Mouse (Mus musculus) C2C12 (cell line): ENCODE data around the gene Tom1l2. TPM values are rescaled to one million over a fixed set of nuclear protein-coding genes. Genes with fewer than 3 reads are reported as not detected.

Experiments
- H3K27me3 ChIP-seq: one replicate; pipeline ENCODE4 v1.6.1; 2011; ENCODE audit not compliant: control insufficient read depth, insufficient read depth, insufficient read length
- H3K36me3 ChIP-seq: one replicate; pipeline ENCODE4 v1.6.1; 2011; ENCODE audit not compliant: control insufficient read depth, insufficient read depth
- H3K4me3 ChIP-seq: one replicate; pipeline ENCODE4 v1.5.1; 2011; ENCODE audit warnings: mild to moderate bottlenecking, control low read depth; ENCODE audit not compliant: poor library complexity, insufficient read depth, severe bottlenecking
- H3K79me2 ChIP-seq: one replicate; pipeline ENCODE4 v1.6.1; 2011; ENCODE audit not compliant: control insufficient read depth, insufficient read depth
- H3K79me3 ChIP-seq: one replicate; pipeline ENCODE4 v1.6.1; 2011; ENCODE audit warnings: low read depth, control low read depth
- H3ac ChIP-seq: one replicate; pipeline ENCODE3; 2011; ENCODE audit warnings: low read depth; ENCODE audit not compliant: control insufficient read depth, insufficient read length
- CEBPB ChIP-seq: IDR thresholded peaks from one replicate; pipeline ENCODE4 v1.6.1; 2011; ENCODE audit warnings: low read depth, mild to moderate bottlenecking, control low read depth, moderate library complexity
- CTCF ChIP-seq: IDR thresholded peaks from one replicate; pipeline ENCODE4 v1.5.1; 2011; ENCODE audit not compliant: control insufficient read depth, insufficient read depth, insufficient read length
- FOSL1 ChIP-seq: IDR thresholded peaks from one replicate; pipeline ENCODE4 v1.8.0; 2011; ENCODE audit warnings: mild to moderate bottlenecking, low read length; ENCODE audit not compliant: poor library complexity, insufficient read depth, severe bottlenecking
- MAX ChIP-seq: IDR thresholded peaks from one replicate; pipeline ENCODE4 v1.6.1; 2011; ENCODE audit warnings: mild to moderate bottlenecking, control low read depth
- MYOD1 ChIP-seq: IDR thresholded peaks from one replicate; pipeline ENCODE4 v1.6.1; 2011; ENCODE audit warnings: low read depth; ENCODE audit not compliant: control insufficient read depth, insufficient read length
- MYOG ChIP-seq: IDR thresholded peaks from one replicate; pipeline ENCODE4 v1.6.1; 2011; ENCODE audit not compliant: control insufficient read depth, insufficient read length; ENCODE audit errors: extremely low read depth
- USF1 ChIP-seq: IDR thresholded peaks from one replicate; pipeline ENCODE4 v1.6.1; 2011; ENCODE audit warnings: low read depth, mild to moderate bottlenecking, control low read depth, moderate library complexity
- polyA plus RNA-seq: library from polyadenylated mRNA; unstranded; fragments of >200 nt; fragmentation: generic; extraction: Trizol; gene quantifications from one replicate; pipeline ENCODE4 v1.2.1, GENCODE M21; 2012; ENCODE audit warnings: missing spikeins

Gene Tom1l2
- polyA plus RNA-seq, 1 experiment = 17.1 TPM

DNA sequence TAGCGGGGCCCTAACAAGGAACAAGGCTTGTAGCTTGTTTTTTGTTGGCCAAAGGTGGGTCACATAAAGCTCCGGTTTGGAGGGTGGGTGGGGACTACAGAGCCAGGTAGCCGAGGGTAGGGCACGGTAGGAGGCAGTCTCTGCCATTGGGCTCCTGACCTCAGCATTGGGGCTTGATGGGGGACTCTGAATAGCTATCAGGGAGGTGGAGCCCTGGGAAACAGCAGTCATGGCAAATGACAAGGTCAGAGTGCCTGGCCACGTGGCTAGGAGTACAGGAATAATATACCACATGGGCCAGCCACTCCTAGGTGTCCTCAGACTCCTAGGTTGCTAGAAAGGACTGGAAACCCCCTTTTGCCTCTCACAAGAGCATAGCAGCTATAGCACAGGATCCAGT is 156.4 kb downstream of the Tom1l2 start:
- H3K79me2 ChIP-seq = no peaks in the 10 kb centered on the region
- TF ChIP-seq USF1 (no peak), CEBPB (no peak), MAX (no peak), MYOD1 (no peak), MYOG (no peak), FOSL1 (no peak), CTCF (no peak)
- H3K4me3 ChIP-seq = no peak overlapping the region
- H3ac ChIP-seq = no peak overlapping the region
- H3K79me3 ChIP-seq = no peaks in the 10 kb centered on the region
- H3K27me3 ChIP-seq = no peaks in the 10 kb centered on the region
- peaks cover 37% of the 10 kb centered on the region for H3K36me3 ChIP-seq

DNA sequence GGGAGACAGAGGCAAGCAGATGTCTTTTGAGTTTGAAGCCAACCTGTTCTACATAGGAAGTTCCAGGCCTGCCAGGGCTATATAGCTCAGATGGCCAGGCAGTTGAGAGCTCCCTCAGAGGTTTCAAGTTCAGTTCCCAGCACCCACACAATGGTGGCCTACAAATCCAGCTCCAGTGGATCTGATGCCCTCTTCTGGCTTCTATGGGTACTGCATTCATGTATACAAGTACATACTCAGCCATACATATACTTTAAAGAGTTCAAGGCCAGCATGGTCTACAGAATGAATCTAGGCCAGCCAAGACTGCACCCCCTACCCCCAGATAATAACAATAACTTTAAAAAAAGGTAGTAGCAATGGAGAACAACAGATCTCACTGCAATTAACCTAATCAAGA is 157.6 kb downstream of the Tom1l2 start:
- Histone ChIP-seq H3K79me2 (no peaks in the 10 kb centered on the region), H3K79me3 (no peaks in the 10 kb centered on the region), H3K36me3 (peaks cover 30% of the 10 kb centered on the region), H3ac (no peak overlapping the region), H3K27me3 (no peaks in the 10 kb centered on the region), H3K4me3 (no peak overlapping the region)
- TF ChIP-seq MYOD1 (no peak), CTCF (no peak), FOSL1 (no peak), USF1 (no peak), CEBPB (no peak), MYOG (no peak), MAX (no peak)

DNA sequence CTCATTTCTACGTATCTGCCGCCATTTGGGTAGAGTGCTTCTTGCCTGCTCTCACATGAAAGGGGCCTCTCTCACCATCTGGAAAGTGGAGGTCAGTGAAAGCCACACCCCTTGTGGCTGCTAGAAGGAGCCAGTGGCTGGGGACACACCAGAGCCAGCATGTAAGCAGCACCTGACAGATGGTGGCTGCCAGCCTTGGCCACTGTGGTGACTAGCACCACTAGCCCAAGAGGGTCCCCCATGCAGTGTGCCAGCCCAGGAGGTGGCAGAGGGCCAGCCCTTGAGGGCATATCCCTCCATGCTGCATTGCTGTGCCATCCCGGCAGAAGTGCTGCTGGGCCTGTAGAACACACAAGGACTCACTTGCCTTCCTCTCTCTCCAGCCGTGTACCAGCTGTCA is 159.1 kb downstream of the Tom1l2 start:
- H3ac ChIP-seq = no peak overlapping the region
- H3K27me3 ChIP-seq = no peaks in the 10 kb centered on the region
- no peaks in the 10 kb centered on the region for H3K79me3 ChIP-seq
- H3K36me3 ChIP-seq = peaks cover 24% of the 10 kb centered on the region
- no peaks in the 10 kb centered on the region for H3K79me2 ChIP-seq
- H3K4me3 ChIP-seq = no peak overlapping the region
- TF ChIP-seq CTCF (no peak), FOSL1 (no peak), MYOD1 (no peak), USF1 (no peak), MYOG (no peak), MAX (no peak), CEBPB (no peak)

DNA sequence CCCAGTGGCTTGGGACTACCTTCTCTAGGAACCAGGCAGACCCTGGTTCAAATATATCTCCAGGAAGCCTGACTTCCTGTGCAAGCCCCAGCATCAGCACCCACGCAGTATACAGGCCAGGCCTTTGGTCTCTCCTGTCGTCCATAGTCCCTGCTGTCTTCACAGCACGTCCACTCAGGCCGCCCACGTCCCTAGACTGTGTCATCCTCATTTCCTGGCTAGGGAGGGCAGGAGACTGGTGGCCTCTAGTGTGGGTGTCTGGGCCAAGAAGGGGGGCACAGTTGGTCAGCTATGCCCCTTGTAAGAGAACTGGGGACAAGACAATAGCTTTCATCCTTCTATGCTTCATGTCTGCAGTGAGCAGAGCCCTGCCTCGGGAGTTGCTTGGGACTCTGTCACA is 160.2 kb downstream of the Tom1l2 start:
- Histone ChIP-seq H3K27me3 (no peaks in the 10 kb centered on the region), H3K36me3 (peaks cover 15% of the 10 kb centered on the region), H3K4me3 (no peak overlapping the region), H3ac (no peak overlapping the region), H3K79me2 (no peaks in the 10 kb centered on the region), H3K79me3 (no peaks in the 10 kb centered on the region)
- TF ChIP-seq MYOG (no peak), USF1 (no peak), CEBPB (no peak), MYOD1 (no peak), MAX (no peak), FOSL1 (no peak), CTCF (no peak)

DNA sequence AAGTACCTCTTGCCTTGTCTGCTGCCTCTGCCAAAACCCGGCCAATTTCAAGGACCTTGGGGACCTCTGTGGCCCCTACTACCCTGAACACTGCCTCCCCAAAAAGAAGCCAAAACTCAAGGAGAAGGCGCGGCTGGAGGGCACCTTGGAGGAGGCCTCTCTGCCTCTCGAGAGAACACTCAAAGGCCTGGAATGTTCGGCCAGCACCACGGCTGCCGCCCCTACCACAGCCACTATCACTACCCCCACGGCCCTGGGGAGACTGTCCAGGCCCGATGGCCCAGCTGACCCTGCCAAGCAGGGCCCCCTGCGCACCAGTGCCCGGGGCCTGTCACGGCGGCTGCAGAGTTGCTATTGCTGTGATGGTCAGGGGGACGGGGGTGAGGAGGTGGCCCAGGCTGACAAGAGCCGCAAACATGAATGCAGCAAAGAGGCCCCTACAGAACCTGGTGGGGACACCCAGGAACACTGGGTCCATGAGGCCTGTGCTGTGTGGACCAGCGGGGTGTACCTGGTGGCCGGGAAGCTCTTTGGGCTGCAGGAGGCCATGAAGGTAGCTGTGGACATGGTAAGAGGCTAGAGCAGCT is 162.6 kb downstream of the Tom1l2 start:
- H3K79me3 ChIP-seq = no peaks in the 10 kb centered on the region
- H3K79me2 ChIP-seq = no peaks in the 10 kb centered on the region
- H3ac ChIP-seq = no peak overlapping the region
- TF ChIP-seq MYOG = no peak
- no peak for TF ChIP-seq CTCF
- TF ChIP-seq USF1 = no peak
- no peak for TF ChIP-seq MAX
- TF ChIP-seq FOSL1 = no peak
- TF ChIP-seq CEBPB = no peak
- TF ChIP-seq MYOD1 = no peak
- no peaks in the 10 kb centered on the region for H3K27me3 ChIP-seq
- peaks cover 19% of the 10 kb centered on the region for H3K36me3 ChIP-seq
- no peak overlapping the region for H3K4me3 ChIP-seq
